Mouse (Mus musculus): ENCODE measurements around the gene Hectd1.

The Hectd1 gene

DNA sequence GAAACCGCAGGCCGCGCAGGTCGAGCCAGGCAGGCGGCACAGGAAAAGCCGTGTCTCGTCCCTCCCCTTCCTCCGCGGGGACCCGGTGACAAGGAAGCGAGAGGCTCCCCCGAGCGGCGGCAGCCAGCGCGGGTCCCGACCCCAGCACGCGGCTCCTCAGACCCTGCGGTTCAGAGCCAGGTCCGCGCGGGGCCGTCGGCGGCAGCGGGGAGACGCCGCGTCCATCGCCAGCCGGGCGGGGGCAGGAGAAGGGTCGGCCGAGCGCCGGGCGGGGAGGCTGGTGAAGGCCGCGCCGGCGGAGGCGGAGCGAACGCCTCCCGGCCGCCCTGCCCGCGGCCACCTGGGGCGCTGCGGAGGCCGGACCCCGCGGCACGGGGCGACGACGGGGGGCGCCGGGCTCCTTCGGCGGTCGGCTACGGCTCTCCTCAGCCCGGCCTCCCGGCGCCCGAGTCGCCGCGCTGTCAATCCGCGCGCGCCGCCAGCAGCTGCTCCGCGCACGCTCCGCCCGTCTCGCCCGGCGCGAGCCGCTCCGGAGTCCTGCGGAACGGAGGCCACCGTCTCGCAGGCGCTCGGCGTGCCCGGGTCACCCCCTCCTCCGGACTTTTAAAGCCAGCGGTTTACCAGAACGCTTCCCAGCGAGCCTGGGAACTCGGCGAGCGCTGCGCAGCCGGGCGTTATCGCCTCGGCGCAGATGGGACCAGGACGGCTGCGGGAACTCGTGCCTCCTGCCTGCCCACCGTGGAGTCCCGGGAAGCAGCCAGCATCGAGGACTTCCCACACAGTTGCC lies at the start of gene Hectd1:
Gene Hectd1, minus strand, starts transcription at position 247 of the 787 bp plus-strand sequence.
- DNase-seq (ENCODE audit: low spot score) = peak; percentile 86

- no peak for DNase-seq (ENCODE audit: low spot score)
These were observed 42.3 kb upstream of the Hectd1 start for GRCm38 (mm10) chr12:51871446-51872144.

GRCm38 (mm10) chr12:51869511-51869910 lies 40.2 kb upstream of the Hectd1 start:
- no peak for DNase-seq (ENCODE audit: low spot score)

GRCm38 (mm10) chr12:51867076-51867475 lies 37.7 kb upstream of the Hectd1 start:
- no peak for DNase-seq (ENCODE audit: low spot score)

DNA sequence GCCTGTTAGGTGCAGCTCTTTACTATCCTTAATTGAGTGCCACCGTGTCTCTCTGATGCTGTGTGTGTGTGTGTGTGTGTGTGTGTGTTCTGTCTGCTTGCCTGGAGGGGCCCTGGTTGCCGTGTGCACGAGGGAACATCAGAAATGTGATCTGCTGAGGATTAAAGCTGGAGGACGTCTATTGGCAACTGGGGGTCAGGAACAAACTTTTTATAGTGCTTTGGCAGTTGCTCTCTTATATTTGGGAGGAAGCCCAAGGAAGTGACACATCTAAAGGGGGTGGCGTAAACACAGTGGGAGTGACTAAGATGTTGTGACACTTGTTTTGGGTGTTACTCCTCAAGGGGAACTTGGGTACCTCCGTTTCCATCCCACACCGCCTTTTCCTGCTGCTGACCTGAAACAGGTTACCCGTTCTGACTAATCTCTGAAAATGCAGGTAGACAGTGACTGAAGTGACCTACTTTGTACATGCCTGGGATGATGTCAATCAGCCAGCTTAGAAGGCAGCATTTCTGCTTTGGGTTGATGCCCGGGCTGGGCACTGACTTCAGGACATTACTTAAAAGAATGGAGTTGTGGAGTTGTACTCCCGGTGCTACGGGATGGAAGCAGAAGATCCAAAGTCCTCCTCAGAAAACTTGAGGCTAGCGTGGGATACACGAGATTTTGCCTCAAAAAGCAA lies 37.0 kb upstream of the Hectd1 start:
- DNase-seq (ENCODE audit: low spot score) = no peak

- DNase-seq (ENCODE audit: low spot score) = peak; percentile 35
These were observed 36.4 kb upstream of the Hectd1 start for GRCm38 (mm10) chr12:51865790-51866179.

GRCm38 (mm10) chr12:51865061-51865789 lies 35.9 kb upstream of the Hectd1 start:
- no peak for DNase-seq (ENCODE audit: low spot score)

GRCm38 (mm10) chr12:51863116-51864002 lies 34.0 kb upstream of the Hectd1 start:
- no peak for DNase-seq (ENCODE audit: low spot score)

GRCm38 (mm10) chr12:51858134-51859028 lies 29.0 kb upstream of the Hectd1 start:
- no peak for DNase-seq (ENCODE audit: low spot score)

- DNase-seq (ENCODE audit: low spot score) = no peak
These were observed 27.5 kb upstream of the Hectd1 start for GRCm38 (mm10) chr12:51856768-51857295.

GRCm38 (mm10) chr12:51855872-51856271 lies 26.5 kb upstream of the Hectd1 start:
- no peak for DNase-seq (ENCODE audit: low spot score)

DNA sequence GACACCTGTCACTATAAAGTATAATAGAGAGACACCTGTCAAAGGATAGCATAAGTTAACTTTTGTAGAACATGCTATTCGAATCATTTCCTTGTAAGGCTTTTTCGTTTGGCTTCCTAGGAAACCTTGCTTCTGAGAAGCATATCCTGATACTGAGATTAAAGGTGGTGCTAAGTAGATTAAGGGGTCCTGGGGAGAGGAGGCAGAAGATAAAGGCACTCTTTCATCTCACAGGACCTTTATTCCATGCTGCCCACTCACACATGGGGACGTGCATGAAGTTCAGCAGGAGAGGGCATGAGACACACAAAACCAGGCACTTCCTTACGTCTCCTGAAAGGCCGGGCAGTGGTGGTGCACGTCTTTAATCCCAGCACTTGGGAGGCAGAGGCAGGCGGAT lies 26.1 kb upstream of the Hectd1 start:
- no peak for DNase-seq (ENCODE audit: low spot score)

DNA sequence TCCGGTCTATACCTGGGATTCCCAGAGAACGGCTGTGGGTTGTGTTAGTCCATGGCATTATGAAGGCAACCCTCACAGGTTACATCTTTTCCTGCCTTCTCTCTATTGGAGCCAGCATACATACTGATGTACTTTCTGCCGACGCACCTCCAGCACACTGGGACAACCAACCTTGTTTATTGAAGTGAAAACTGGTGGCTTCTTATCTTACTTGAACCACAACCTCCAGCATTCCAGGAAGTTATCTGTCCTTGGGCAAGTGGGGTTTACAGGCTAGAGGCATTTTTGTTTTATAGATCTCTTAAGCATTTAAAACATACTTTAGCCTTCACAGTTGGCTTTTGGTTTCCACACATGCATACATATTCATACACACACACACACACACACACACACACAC lies 22.3 kb upstream of the Hectd1 start:
- no peak for DNase-seq (ENCODE audit: low spot score)

DNA sequence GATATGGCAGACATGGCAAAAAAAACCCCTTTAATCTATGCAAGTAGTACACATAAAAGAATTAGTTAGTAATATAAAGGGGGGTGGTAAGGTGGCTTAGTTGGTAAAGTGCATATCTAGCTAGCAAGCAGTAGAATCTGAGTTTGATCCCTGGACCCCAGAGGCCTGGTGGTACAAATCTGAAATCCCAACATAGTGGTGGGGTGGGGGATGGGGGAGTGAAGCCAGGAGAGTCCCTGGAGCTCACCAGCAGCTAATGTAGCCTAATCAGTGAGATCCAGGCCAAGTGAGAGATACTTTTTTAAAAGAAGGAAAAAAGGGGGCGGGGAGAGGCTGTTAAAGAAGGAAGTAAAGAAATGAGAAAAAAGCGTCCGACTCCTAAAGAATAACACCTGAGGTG lies 21.8 kb upstream of the Hectd1 start:
- no peak for DNase-seq (ENCODE audit: low spot score)

- no peak for DNase-seq (ENCODE audit: low spot score)
These were observed 21.0 kb upstream of the Hectd1 start for GRCm38 (mm10) chr12:51850339-51850738.

- DNase-seq (ENCODE audit: low spot score) = no peak
These were observed 20.6 kb upstream of the Hectd1 start for GRCm38 (mm10) chr12:51849902-51850301.

DNA sequence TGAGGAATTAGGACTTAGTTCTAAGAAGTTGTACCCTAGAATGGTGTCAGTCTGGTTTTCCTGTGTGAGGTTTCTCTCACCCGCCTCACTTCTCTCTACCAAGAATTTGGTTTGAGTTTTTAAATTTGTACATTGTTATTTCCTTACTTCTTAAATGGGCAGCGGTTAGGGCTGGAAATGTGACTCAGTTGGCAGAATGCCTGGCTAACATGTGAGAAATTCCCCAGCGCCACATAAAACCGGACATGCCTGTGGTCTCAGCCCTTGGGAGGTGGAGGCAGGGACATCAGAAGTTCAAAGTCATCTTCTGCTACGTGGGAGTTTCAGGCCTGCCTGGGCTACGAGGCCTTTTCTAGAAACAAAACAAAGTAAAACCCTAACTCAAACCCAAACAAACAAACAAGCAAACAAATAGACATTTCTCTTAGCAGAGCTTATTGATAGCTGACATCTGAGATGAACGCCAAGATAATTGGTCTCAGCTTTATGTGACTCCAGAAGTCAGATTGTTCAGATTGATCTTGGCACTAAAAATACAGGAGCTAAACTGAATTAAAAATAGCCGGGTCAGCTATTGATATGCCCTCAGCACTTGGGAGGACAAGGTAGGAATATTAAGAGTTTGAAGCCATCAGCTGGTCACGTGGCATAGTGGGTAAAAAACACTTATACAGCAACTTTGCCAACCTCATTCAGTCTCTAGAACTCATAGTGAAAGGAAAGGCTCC lies 18.8 kb upstream of the Hectd1 start:
- DNase-seq (ENCODE audit: low spot score) = peak; percentile 42

DNA sequence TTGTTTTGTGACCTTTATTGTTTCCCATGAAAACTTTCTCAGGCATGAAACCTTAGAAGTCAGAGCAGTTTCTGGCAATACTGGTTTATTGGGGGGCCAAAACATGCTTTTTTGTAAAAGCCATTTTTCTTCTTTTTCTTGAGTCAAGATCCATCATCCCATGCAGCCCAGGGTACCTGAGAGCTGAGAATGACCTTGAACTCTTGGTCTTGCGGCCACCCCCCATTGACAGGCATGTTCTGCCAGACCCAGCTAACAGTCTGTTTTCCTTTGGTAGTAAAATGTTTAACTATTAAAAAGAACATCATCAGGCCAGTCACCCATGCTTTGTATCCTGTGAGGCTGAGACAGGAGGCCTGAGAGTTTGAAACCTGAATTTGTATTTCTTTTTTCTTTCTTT lies 15.9 kb upstream of the Hectd1 start:
- no peak for DNase-seq (ENCODE audit: low spot score)

- DNase-seq (ENCODE audit: low spot score) = peak; percentile 90
These were observed 15.5 kb upstream of the Hectd1 start for GRCm38 (mm10) chr12:51844771-51845256.
